Mouse (Mus musculus): Measurements from ENCODE around the gene 1700024P04Rik.
A peak's percentile ranks its signal among the peaks of the same experiment; 100 is the strongest.

The 1700024P04Rik gene

DNA sequence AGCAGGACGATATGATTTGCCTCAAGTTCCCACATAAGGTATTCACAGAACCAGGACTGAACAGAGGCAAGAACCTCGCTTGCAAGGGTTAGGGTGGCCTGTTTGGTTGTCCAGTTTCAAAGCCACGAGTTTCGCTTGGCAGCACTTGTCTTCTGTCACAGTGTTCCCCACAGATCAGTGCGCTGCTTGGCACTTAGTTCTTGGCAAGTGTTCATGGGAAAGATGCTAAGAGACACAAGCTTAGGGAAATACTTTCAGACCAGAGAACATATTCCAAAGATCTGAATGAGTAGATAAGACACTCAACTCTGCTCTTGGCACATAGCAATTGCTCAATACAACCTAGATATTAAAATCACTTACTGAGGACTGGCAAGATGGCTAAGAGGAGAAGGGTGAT is 17.8 kb downstream of the 1700024P04Rik start:
- peak; percentile 72 for DNase-seq (ENCODE audit: low spot score)

DNA sequence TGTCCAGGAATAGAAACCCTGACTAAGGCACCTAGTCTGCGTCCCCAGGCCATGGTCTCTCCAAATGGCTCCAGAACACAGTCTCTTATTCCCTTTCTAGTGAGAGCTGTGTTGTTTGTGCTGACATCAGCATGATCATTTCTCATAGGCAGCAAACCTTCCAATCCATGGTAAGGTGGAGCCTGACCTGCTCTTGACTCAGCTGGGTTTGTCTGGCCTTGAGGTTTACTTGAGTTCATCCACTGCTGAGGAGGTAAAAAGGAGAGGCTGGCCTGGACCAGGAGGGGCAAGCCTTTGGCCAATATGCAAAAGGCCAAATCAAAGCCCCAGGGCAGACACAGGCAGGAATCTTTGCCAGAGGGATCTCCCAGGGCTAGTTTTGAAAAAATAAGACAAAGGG is 20.8 kb downstream of the 1700024P04Rik start:
- DNase-seq (ENCODE audit: low spot score), result no peak

DNA sequence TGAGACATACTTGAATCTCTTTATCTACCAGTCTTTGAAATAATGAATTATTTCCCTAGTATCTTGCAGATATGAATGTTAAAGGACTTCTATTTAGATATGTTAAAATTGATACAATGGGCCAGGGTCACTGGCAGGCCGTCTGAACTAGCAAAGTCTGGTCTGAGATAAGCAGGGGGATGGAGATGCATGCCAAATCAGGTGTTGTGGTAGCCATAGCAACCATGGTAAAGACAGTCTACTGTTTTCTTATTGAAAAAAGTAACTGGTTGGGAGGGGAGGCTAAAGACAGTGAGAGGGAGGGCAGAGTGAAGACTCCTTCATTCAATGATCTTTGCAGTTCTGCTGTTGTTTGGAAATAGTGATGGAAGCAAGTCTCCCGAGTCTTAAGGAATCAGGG is 26.2 kb downstream of the 1700024P04Rik start:
- DNase-seq (ENCODE audit: low spot score), result no peak

DNA sequence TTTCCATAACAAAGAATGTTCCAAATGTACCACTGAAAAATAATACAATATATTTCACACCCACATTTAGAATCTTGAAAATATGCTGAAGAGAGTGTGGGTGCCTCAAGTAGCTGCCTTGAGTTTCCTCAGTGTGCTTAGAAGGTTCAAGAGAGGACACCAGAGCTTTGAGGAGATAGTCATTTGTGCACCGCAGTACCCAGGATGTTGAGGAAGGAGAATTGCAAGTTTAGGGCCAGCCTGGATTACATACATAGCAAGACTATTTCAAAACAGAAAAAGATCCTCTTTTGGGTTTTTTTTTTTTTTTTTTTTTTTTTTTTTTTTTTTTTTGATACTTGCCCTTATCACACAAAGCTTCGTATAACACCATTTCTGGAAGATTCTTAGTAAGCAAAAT is 28.2 kb downstream of the 1700024P04Rik start:
- no peak for DNase-seq (ENCODE audit: low spot score)

DNA sequence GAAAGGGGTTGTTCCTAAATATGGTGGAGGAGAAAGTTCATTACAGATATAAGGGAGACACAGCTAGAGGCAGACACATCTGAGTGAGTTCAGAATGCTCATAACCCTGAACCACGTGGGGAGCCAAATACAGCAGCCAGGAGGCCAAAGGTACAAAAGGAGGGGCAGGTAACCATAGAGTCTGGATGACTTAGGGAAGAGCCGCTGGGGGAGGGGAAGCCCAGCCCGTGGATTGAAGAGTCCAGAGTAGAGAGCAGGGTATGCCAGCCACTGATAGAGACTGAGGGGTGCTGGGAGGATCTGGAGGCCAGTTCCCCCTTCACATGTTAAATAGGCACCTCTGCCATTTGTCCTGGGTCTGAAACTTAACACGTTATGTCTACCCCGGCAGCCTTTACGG is 28.7 kb downstream of the 1700024P04Rik start:
- no peak for DNase-seq (ENCODE audit: low spot score)

DNA sequence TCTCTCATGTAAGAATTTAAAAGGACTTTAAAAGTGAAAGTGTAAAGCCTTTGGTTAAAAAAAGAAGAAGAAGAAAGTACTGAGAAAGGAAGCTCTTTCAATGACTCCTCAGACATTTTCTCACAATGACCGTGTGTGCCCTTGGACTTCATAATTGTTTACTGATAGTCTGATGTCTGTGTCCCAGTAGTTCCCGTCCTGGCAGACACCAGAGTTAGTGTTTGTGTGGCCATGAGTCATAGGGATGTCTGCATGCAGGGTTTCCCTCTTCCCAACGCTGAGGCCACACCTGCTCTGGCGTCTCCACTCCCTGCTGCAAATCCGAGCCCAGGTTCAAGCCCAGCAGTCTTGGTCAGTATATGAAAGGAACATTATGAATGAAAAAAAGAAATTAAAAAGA is 29.1 kb downstream of the 1700024P04Rik start:
- peak; percentile 54 for DNase-seq (ENCODE audit: low spot score)

DNA sequence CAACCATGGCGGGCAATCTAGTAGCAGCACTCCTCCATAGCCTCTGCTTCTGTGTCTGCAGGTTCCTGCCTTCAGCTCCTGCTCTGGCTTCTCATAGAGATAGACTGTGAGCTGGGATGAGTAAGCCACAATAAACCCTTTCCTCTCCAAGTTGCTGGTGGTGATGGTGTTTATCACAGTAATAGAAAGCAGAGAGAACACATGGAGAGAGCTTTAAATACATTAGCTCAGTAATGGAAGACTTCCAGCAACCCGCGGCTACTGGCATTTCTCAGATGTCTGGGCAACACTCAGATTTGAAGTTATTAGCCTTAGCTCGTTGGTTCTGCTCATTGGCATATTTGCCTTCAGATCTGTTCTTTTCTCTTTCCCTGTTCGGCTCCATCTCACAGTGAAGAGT is 30.5 kb downstream of the 1700024P04Rik start:
- DNase-seq (ENCODE audit: low spot score), result peak; percentile 11

DNA sequence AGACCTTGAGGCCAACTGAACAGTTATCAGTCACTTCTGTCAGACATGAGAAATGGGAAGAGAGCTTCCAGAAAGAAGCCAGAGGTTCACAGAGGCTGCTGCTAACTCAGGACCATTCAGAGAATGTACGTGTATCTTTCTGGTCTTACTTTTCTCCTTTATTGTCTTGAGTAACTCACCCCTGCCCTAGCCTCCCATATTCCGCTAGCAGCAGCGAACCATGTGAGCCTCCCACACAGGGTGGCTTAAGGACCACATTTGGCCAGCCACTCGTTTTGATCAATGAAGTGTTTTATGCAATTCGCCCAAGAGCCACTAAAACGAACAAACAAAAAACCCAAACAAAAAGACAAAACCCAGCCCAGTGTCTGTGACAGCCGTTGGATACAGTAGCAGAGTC is 32.4 kb downstream of the 1700024P04Rik start:
- peak; percentile 8 for DNase-seq (ENCODE audit: low spot score)

DNA sequence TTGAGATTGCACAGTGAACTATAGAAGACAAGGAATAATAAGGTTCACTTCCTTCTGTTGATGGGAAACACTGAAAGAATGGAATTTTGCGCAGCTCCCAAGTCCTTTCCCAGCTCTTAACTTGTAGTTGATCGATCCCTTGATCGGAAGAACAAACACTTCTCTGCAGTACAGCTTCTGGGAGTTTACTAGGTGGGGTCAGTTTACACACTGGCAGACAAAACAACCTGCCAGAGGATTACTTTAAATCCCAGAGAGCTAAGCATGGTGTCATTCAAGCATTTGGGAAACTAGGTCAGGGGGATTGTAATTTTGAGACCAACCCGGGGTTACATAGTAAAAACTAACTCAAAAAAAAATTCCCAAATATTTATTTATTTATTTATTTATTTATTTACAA is 36.2 kb downstream of the 1700024P04Rik start:
- DNase-seq (ENCODE audit: low spot score), result no peak

DNA sequence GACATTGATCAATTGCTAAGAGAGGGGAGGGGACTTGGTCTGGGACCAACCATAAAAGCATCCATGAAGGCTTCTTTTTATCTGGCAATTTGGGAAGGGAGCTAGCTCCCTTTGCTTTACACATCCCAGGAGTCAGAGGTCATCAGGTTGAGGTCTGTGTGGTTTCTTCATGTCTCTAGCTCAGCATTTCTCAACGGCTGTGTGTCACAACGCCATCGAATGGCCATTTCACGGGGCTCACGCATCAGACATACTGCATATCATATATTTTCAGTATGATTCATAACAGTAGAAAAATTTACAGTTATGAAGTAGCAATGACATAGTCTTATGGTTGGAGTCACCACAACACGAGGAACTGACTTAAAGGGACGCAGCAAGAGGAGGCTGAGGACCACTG is 37.9 kb downstream of the 1700024P04Rik start:
- DNase-seq (ENCODE audit: low spot score), result no peak

DNA sequence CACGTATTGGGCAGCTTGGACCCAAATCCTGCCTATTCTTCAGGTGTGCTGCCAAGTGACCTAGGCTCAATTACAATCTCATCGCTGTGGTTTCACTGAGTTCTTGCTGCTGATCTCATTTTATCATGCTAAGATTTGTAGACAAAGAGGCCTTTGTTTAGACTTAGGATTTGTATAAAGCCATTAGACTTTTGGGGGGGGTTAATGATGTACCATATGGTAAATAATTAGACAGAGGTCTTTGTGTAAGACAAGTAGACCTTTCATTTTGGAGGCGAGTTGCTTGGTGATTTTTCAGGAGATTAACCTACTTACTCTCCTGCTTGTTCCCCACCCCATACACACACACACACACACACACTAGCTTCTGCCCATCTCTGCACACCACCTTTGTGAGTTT is 38.5 kb downstream of the 1700024P04Rik start:
- no peak for DNase-seq (ENCODE audit: low spot score)

DNA sequence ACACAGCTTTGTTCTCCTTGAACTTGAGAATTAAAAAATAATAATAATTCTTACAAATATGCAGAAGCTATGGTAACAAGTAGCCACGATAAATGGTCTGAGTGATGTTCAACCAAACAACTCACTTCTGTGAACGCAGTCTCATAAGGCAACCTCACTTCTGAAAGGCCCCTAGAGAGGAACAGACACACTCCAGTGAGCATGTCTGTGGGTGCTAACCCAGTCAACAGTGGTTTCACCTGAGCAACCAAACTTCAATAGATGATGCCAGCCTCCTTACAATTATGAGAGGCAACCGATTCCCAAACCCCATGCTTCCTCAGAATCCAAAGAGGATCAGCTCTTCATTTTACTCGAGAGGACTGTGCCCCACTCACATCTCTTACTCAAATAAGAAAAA is 39.0 kb downstream of the 1700024P04Rik start:
- no peak for DNase-seq (ENCODE audit: low spot score)

DNA sequence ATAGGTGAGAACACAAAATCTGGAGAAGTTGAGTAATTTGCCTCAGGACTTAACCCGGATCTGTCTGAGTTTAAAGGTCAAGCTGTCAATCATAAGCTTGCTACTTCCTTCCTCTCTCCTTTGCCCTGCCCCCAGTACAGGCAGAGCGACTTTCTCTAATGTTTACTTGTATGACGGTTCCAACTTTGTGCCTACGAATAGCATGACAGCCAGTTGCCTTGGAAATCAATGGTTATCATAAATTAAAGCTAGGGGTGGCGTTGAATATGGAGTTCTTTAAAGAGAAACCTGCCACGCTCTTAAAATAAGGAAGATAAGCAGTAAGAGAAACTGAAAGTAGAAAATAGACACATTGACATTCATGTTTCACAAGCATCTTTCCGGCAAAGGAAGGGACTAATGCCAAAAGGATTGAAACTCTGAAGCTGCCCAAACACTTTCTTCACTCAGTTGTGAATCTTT is 39.7 kb downstream of the 1700024P04Rik start:
- peak; percentile 51 for DNase-seq (ENCODE audit: low spot score)

DNA sequence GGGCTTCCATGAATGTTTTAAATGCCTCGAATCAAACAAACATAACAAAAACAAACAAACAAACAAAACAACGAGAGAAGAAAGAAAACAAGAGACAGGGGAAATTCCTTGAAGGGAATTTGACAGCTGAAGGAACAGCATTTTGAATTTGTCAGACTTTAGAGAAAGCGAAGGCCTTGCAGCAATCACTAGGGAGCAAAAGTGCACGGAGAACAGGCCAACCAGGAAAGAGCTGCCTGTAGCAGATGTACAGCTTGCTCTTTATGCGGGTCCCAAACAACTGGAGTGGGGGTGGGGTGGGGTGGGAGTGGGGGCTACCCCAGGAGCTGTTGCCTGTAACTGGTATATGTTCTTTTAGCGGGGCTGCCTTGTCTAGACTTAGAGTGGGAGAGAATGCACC is 42.0 kb downstream of the 1700024P04Rik start:
- no peak for DNase-seq (ENCODE audit: low spot score)

DNA sequence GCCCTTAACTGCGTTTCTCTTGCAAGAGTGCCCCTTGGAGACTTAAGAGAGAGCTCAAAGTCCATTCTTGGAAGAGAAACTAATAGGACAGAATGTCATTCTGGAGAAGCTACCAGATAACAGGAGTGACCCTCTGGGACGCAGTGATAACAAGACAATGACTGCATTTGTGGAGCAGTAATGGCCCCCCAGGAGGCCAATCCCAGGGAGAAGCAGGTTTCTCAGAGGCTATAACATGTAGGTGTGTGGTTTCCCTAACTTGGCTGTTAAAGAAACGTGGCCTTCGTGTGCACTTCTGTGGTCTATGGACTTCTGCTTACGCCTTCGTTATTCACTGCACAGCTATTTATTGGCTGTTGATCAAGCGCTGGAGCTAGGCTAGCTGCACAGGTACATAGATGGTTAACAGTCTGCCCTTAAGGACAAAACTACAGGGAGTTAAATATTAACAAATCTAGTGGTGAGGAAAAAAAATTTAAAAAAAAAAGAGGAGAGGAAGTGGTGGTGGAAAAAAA is 42.5 kb downstream of the 1700024P04Rik start:
- no peak for DNase-seq (ENCODE audit: low spot score)

DNA sequence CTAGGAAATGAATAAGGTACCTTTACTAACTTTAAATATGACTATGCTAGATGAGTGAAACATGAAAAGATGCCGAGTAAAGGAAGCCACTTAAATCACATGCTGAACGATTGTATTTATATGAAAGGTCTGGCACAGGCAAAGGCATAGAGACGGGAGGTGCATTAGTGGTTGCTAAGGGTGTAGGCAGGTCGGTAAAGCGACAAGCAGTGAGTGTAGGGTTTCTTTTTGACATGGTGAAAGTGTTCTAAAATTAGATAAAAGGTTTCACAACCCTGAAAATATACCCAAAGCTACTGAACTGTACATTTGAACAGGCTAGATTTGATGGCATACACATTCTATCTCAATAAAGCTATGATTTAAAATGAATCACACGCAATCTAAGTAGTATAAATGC is 47.3 kb downstream of the 1700024P04Rik start:
- DNase-seq (ENCODE audit: low spot score), result no peak

All from adipocyte (in vitro differentiated cells).